Mouse (Mus musculus): ENCODE results near the gene Plekhg4. TPM values are rescaled to one million over a fixed set of nuclear protein-coding genes. Genes with fewer than 3 reads are reported as not detected.

Plekhg4 gene
- total and polyA plus RNA-seq, 3 experiments, result 0.44 to 1.1 (median 0.54) TPM

GRCm38 (mm10) chr8:105342768-105343167 is 30.3 kb upstream of the Plekhg4 start:
- dilution Hi-C loops (cut with MboI; ENCODE audit: extremely low pct_ligation_motif_present, extremely low pct_unique_long_range_greater_than_20kb, low sequenced_read_pairs), result no loop called here
- H3K4me1 ChIP-seq (ENCODE audit: control insufficient read depth in 1 of 2, insufficient read depth in 2 of 2), result peaks cover 15 to 48% of the 10 kb centered on the region in 2 experiments
- H3K79me2 ChIP-seq (replicated peaks; ENCODE audit: control insufficient read depth, extremely low read depth, insufficient read depth, poor library complexity, severe bottlenecking), result no peaks in the 10 kb centered on the region; the same call in 1 of the 2 replicates
- no peak overlapping the region for H3K27ac ChIP-seq (ENCODE audit: insufficient read depth, low read depth)
- H3K36me3 ChIP-seq (replicated peaks in 1 of 2; ENCODE audit: control insufficient read depth in 1 of 2, insufficient read depth in 1 of 2, low read length in 1 of 2), result peaks cover 0 to 5% of the 10 kb centered on the region in 2 experiments
- H3K27me3 ChIP-seq (replicated peaks), result no peaks in the 10 kb centered on the region
- TF ChIP-seq USF2 (conservative IDR thresholded peaks at IDR 0.05; ENCODE audit: low read depth, low read length) (no peak), SMC3 (IDR thresholded peaks at IDR 0.05; ENCODE audit: low read depth, low read length) (no peak), ELF1 (IDR thresholded peaks at IDR 0.05; ENCODE audit: low read depth, low read length) (no peak), TCF12 (IDR thresholded peaks at IDR 0.05; ENCODE audit: low read depth, low read length) (no peak), SIN3A (IDR thresholded peaks at IDR 0.05; ENCODE audit: low read length) (no peak), ZMIZ1 (IDR thresholded peaks at IDR 0.05; ENCODE audit: low read depth, low read length) (no peak), ZC3H11A (IDR thresholded peaks at IDR 0.05; ENCODE audit: low read depth, low read length) (no peak), CTCF (conservative IDR thresholded peaks at IDR 0.05 in 1 of 2, IDR thresholded peaks at IDR 0.05 in 1 of 2; ENCODE audit: low read depth in 2 of 2, low read length in 2 of 2) (no peak), MAZ (IDR thresholded peaks at IDR 0.05; ENCODE audit: low read depth, low read length) (no peak), POLR2A (IDR thresholded peaks at IDR 0.05; ENCODE audit: low read depth, low read length) (no peak), CHD2 (IDR thresholded peaks at IDR 0.05; ENCODE audit: low read length) (no peak), UBTF (IDR thresholded peaks at IDR 0.05; ENCODE audit: low read depth, low read length) (no peak), ZNF384 (IDR thresholded peaks at IDR 0.05; ENCODE audit: low read depth, low read length) (no peak), JUND (conservative IDR thresholded peaks at IDR 0.05; ENCODE audit: low read depth, low read length) (no peak), HCFC1 (IDR thresholded peaks at IDR 0.05; ENCODE audit: low read depth, low read length) (no peak), E2F4 (IDR thresholded peaks at IDR 0.05; ENCODE audit: insufficient replicate concordance, low read depth, low read length) (no peak), BHLHE40 (IDR thresholded peaks at IDR 0.05; ENCODE audit: low read depth, low read length) (no peak), ZKSCAN1 (IDR thresholded peaks at IDR 0.05; ENCODE audit: borderline replicate concordance, low read depth, low read length) (no peak), NRF1 (IDR thresholded peaks at IDR 0.05; ENCODE audit: low read depth, low read length) (no peak)
- no peak overlapping the region for H3K9ac ChIP-seq (ENCODE audit: insufficient read depth, low read depth)
- no peaks in the 10 kb centered on the region for H3K9me3 ChIP-seq (replicated peaks; ENCODE audit: low read length)
- H3K4me3 ChIP-seq (replicated peaks in 1 of 3; ENCODE audit: low read depth in 2 of 3, low read length in 2 of 3, poor library complexity in 1 of 3), result no peak overlapping the region
- no peak overlapping the region for H3K4me2 ChIP-seq (ENCODE audit: insufficient read depth, low read depth, poor library complexity, severe bottlenecking)
- DNase-seq (ENCODE audit: extremely low read depth), result no peak
- in situ Hi-C loops (cut with MboI; ENCODE audit: low pct_ligation_motif_present, low pct_unique_long_range_greater_than_20kb, low sequenced_read_pairs), result no loop called here

GRCm38 (mm10) chr8:105343791-105344574 is 29.1 kb upstream of the Plekhg4 start:
- H3K4me3 ChIP-seq (replicated peaks in 1 of 3; ENCODE audit: low read depth in 2 of 3, low read length in 2 of 3, poor library complexity in 1 of 3), result no peak overlapping the region
- H3K79me2 ChIP-seq (replicated peaks; ENCODE audit: control insufficient read depth, extremely low read depth, insufficient read depth, poor library complexity, severe bottlenecking), result no peaks in the 10 kb centered on the region; the same call in 1 of the 2 replicates
- dilution Hi-C loops (cut with MboI; ENCODE audit: extremely low pct_ligation_motif_present, extremely low pct_unique_long_range_greater_than_20kb, low sequenced_read_pairs), result no loop called here
- no peak for DNase-seq (ENCODE audit: extremely low read depth)
- H3K9ac ChIP-seq (ENCODE audit: insufficient read depth, low read depth), result no peak overlapping the region
- H3K4me1 ChIP-seq (ENCODE audit: control insufficient read depth in 1 of 2, insufficient read depth in 2 of 2), result peaks cover 15 to 44% of the 10 kb centered on the region in 2 experiments
- no peak for TF ChIP-seq UBTF (IDR thresholded peaks at IDR 0.05; ENCODE audit: low read depth, low read length)
- TF ChIP-seq MEF2A (IDR thresholded peaks at IDR 0.05; ENCODE audit: borderline replicate concordance, low read depth, low read length), result no peak
- TF ChIP-seq USF2 (conservative IDR thresholded peaks at IDR 0.05; ENCODE audit: low read depth, low read length), result no peak
- TF ChIP-seq SMC3 (IDR thresholded peaks at IDR 0.05; ENCODE audit: low read depth, low read length), result no peak
- TF ChIP-seq MAZ (IDR thresholded peaks at IDR 0.05; ENCODE audit: low read depth, low read length), result no peak
- TF ChIP-seq CTCF (conservative IDR thresholded peaks at IDR 0.05 in 1 of 2, IDR thresholded peaks at IDR 0.05 in 1 of 2; ENCODE audit: low read depth in 2 of 2, low read length in 2 of 2), result no peak
- no peak for TF ChIP-seq ELF1 (IDR thresholded peaks at IDR 0.05; ENCODE audit: low read depth, low read length)
- TF ChIP-seq POLR2A (IDR thresholded peaks at IDR 0.05; ENCODE audit: low read depth, low read length), result no peak
- TF ChIP-seq IRF4 (IDR thresholded peaks at IDR 0.05; ENCODE audit: low read depth, low read length), result no peak
- TF ChIP-seq MAX (IDR thresholded peaks at IDR 0.05; ENCODE audit: low read length), result no peak
- no peak for TF ChIP-seq MYC (IDR thresholded peaks at IDR 0.05; ENCODE audit: low read depth, low read length)
- no peak for TF ChIP-seq TBP (conservative IDR thresholded peaks at IDR 0.05; ENCODE audit: low read depth, low read length)
- no peak for TF ChIP-seq EP300 (IDR thresholded peaks at IDR 0.05; ENCODE audit: low read length)
- TF ChIP-seq CHD1 (IDR thresholded peaks at IDR 0.05; ENCODE audit: low read depth, low read length), result no peak
- no peak for TF ChIP-seq NELFE (IDR thresholded peaks at IDR 0.05; ENCODE audit: low read depth, low read length)
- TF ChIP-seq ETS1 (conservative IDR thresholded peaks at IDR 0.05; ENCODE audit: low read depth, low read length), result no peak
- no peak for TF ChIP-seq CHD2 (IDR thresholded peaks at IDR 0.05; ENCODE audit: low read length)
- no peak overlapping the region for H3K4me2 ChIP-seq (ENCODE audit: insufficient read depth, low read depth, poor library complexity, severe bottlenecking)
- H3K9me3 ChIP-seq (replicated peaks; ENCODE audit: low read length), result no peaks in the 10 kb centered on the region
- peaks cover 7% of the 10 kb centered on the region for H3K27me3 ChIP-seq (replicated peaks)
- in situ Hi-C loops (cut with MboI; ENCODE audit: low pct_ligation_motif_present, low pct_unique_long_range_greater_than_20kb, low sequenced_read_pairs), result no loop called here
- H3K36me3 ChIP-seq (replicated peaks in 1 of 2; ENCODE audit: control insufficient read depth in 1 of 2, insufficient read depth in 1 of 2, low read length in 1 of 2), result no peaks in the 10 kb centered on the region
- H3K27ac ChIP-seq (ENCODE audit: insufficient read depth, low read depth), result no peak overlapping the region

Data from CH12.LX (cell line).